Mouse (Mus musculus) urinary bladder, postnatal 10 days (tissue): ENCODE data around the gene Gm42791.

Source experiments
- DNase-seq: peaks from one replicate; pipeline ENCODE4 v3.0.0; 2022; ENCODE audit warnings: low spot score

Gm42791 gene

GRCm38 (mm10) chr5:148922773-148923172 is 72.2 kb downstream of the Gm42791 start:
- no peak for DNase-seq

GRCm38 (mm10) chr5:148918049-148918448 is 76.9 kb downstream of the Gm42791 start:
- no peak for DNase-seq

- no peak for DNase-seq
Observed at GRCm38 (mm10) chr5:148916775-148917174, 78.2 kb downstream of the Gm42791 start.

GRCm38 (mm10) chr5:148912262-148912661 is 82.7 kb downstream of the Gm42791 start:
- no peak for DNase-seq

- DNase-seq, result no peak
Observed at GRCm38 (mm10) chr5:148910066-148910465, 84.9 kb downstream of the Gm42791 start.

GRCm38 (mm10) chr5:148909402-148909801 is 85.5 kb downstream of the Gm42791 start:
- no peak for DNase-seq

- DNase-seq, result no peak
Observed at GRCm38 (mm10) chr5:148909057-148909395, 85.9 kb downstream of the Gm42791 start.

- no peak for DNase-seq
Observed at GRCm38 (mm10) chr5:148908191-148909056, 86.5 kb downstream of the Gm42791 start.

- DNase-seq, result no peak
Observed at GRCm38 (mm10) chr5:148906305-148906704, 88.6 kb downstream of the Gm42791 start.

GRCm38 (mm10) chr5:148904846-148905245 is 90.1 kb downstream of the Gm42791 start:
- no peak for DNase-seq

GRCm38 (mm10) chr5:148899361-148899760 is 95.6 kb downstream of the Gm42791 start:
- no peak for DNase-seq

GRCm38 (mm10) chr5:148897941-148898417 is 97.0 kb downstream of the Gm42791 start:
- no peak for DNase-seq

- DNase-seq, result no peak
Observed at GRCm38 (mm10) chr5:148897069-148897702, 97.8 kb downstream of the Gm42791 start.

- DNase-seq, result no peak
Observed at GRCm38 (mm10) chr5:148896515-148896914, 98.4 kb downstream of the Gm42791 start.

- DNase-seq, result no peak
Observed at GRCm38 (mm10) chr5:148895833-148896232, 99.1 kb downstream of the Gm42791 start.

- no peak for DNase-seq
Observed at GRCm38 (mm10) chr5:148895034-148895433, 99.9 kb downstream of the Gm42791 start.

GRCm38 (mm10) chr5:148890237-148890636 is 104.7 kb downstream of the Gm42791 start:
- DNase-seq, result no peak

- no peak for DNase-seq
Observed at GRCm38 (mm10) chr5:148888032-148888431, 106.9 kb downstream of the Gm42791 start.

GRCm38 (mm10) chr5:148885821-148886609 is 108.9 kb downstream of the Gm42791 start:
- DNase-seq, result no peak

- no peak for DNase-seq
Observed at GRCm38 (mm10) chr5:148883671-148884070, 111.3 kb downstream of the Gm42791 start.

- no peak for DNase-seq
Observed at GRCm38 (mm10) chr5:148879218-148879617, 115.7 kb downstream of the Gm42791 start.

- no peak for DNase-seq
Observed at GRCm38 (mm10) chr5:148873116-148873515, 121.8 kb downstream of the Gm42791 start.

- DNase-seq, result no peak
Observed at GRCm38 (mm10) chr5:148869583-148869982, 125.4 kb downstream of the Gm42791 start.
